Mouse (Mus musculus) heart, embryonic 11.5 days (tissue): ENCODE measurements around the gene Cds1. TPM values are rescaled to one million over a fixed set of nuclear protein-coding genes. Genes with fewer than 3 reads are reported as not detected.

Experiments used
- ATAC-seq: fragments of 200-750 bp; cut with Nextera tagmentation; replicated peaks from 2 replicates; pipeline ENCODE4 v1.8.0; 2017; ENCODE audit warnings: moderate library complexity; ENCODE audit not compliant: insufficient number of reproducible peaks, low FRiP score, low TSS enrichment
- H3K27ac ChIP-seq: fragments of 300-500 bp; sonication (generic); 2 replicates; pipeline ENCODE4 v1.5.1; 2014; ENCODE audit warnings: mild to moderate bottlenecking, low read depth, low read length
- H3K27me3 ChIP-seq: fragments of 300-500 bp; sonication (generic); 2 replicates; pipeline ENCODE4 v1.6.1; 2014; ENCODE audit warnings: mild to moderate bottlenecking, low read length, mixed read lengths; ENCODE audit not compliant: control insufficient read depth, insufficient read depth
- H3K36me3 ChIP-seq: fragments of 300-500 bp; sonication (generic); 2 replicates; pipeline ENCODE4 v1.6.1; 2014; ENCODE audit warnings: mild to moderate bottlenecking, low read length, moderate library complexity, mixed read lengths; ENCODE audit not compliant: control insufficient read depth, insufficient read depth
- H3K4me1 ChIP-seq: fragments of 300-500 bp; sonication (generic); 2 replicates; pipeline ENCODE4 v1.6.1; 2014; ENCODE audit warnings: low read length; ENCODE audit not compliant: control insufficient read depth, insufficient read depth
- H3K4me2 ChIP-seq: fragments of 300-500 bp; sonication (generic); 2 replicates; pipeline ENCODE4 v1.6.1; 2014; ENCODE audit warnings: mild to moderate bottlenecking, moderate library complexity
- H3K4me3 ChIP-seq: fragments of 300-500 bp; sonication (generic); 2 replicates; pipeline ENCODE4 v1.5.1; 2014; ENCODE audit warnings: low read depth, low read length
- H3K9ac ChIP-seq: fragments of 300-500 bp; sonication (generic); 2 replicates; pipeline ENCODE4 v1.6.1; 2014; ENCODE audit warnings: mild to moderate bottlenecking, low read depth, low read length, moderate library complexity
- H3K9me3 ChIP-seq: fragments of 300-500 bp; sonication (generic); replicated peaks from 2 replicates; pipeline ENCODE4 v1.6.1; 2016; ENCODE audit warnings: low read length; ENCODE audit not compliant: control insufficient read depth
- WGBS: fragments of 180-500 bp; shearing (Covaris S2); extraction: QIAGEN DNeasy Blood & Tissue Kit; methylation state at CpG from one replicate; pipeline ENCODE4 v1.1.7; 2014; ENCODE audit not compliant: insufficient replicate concordance; 5-methylcytosine and 5-hydroxymethylcytosine counted together
- polyA plus RNA-seq: library from polyadenylated mRNA; unstranded; fragments of >200 nt; fragmentation: Nextera tagmentation; extraction: Ambion mirVana; gene quantifications from 2 replicates; pipeline ENCODE4 v1.2.1, GENCODE M21; 2014

The Cds1 gene
- polyA plus RNA-seq, 1 experiment from 2014 or later, result 0.60 TPM

GRCm38 (mm10) chr5:101811296-101812169, 46.6 kb downstream of the Cds1 start:
- H3K27ac ChIP-seq, result no peak overlapping the region
- no peaks in the 10 kb centered on the region for H3K27me3 ChIP-seq
- WGBS, result 80% methylated on average over 6 of the region's 6 CpGs
- H3K9ac ChIP-seq, result no peak overlapping the region
- H3K4me1 ChIP-seq, result peaks cover 6% of the 10 kb centered on the region
- no peak overlapping the region for H3K4me3 ChIP-seq
- ATAC-seq, result no peak
- no peaks in the 10 kb centered on the region for H3K36me3 ChIP-seq
- H3K9me3 ChIP-seq, result no peaks in the 10 kb centered on the region
- no peak overlapping the region for H3K4me2 ChIP-seq

- H3K9ac ChIP-seq, result no peak overlapping the region
- no peaks in the 10 kb centered on the region for H3K36me3 ChIP-seq
- 0 out of 2 replicates have a peak, but pooled peaks cover 2% of the 10 kb centered on the region for H3K27me3 ChIP-seq
- ATAC-seq, result no peak
- 57% methylated on average over 7 of the region's 7 CpGs for WGBS
- H3K4me3 ChIP-seq, result no peak overlapping the region
- peaks cover 16% of the 10 kb centered on the region; the same call in 1 of the 2 replicates for H3K4me1 ChIP-seq
- H3K4me2 ChIP-seq, result no peak overlapping the region
- no peaks in the 10 kb centered on the region for H3K9me3 ChIP-seq
- no peak overlapping the region for H3K27ac ChIP-seq
Measured at GRCm38 (mm10) chr5:101816822-101817221, 51.9 kb downstream of the Cds1 start.

DNA sequence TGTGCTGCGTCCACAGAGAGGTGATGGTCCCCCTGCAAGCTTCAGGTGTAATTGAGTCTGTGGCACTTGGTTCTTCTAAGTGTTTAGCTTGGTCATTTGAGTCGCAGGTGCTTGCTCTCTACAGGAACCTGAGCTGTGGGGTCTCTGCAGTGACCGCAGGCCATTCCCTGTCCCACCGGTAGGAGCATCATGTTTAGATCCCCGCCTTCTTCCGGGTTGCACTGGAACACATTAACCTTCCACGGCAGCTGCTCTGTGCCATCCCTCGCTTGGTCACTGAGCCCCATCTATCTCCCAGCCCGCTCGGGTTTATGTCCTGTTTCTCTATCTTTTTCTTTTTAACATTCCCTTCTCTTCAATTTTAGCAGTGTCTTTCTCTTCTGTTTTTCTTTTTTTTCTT, 54.3 kb downstream of the Cds1 start:
- WGBS, result 57% methylated on average over 10 of the region's 10 CpGs
- no peak overlapping the region for H3K9ac ChIP-seq
- H3K27ac ChIP-seq, result no peak overlapping the region
- no peak overlapping the region for H3K4me2 ChIP-seq
- H3K27me3 ChIP-seq, result 0 out of 2 replicates have a peak, but pooled peaks cover 2% of the 10 kb centered on the region
- H3K4me1 ChIP-seq, result peaks cover 16% of the 10 kb centered on the region; the same call in 1 of the 2 replicates
- no peaks in the 10 kb centered on the region for H3K36me3 ChIP-seq
- no peak for ATAC-seq
- no peak overlapping the region for H3K4me3 ChIP-seq
- no peaks in the 10 kb centered on the region for H3K9me3 ChIP-seq

GRCm38 (mm10) chr5:101819844-101820243, 54.9 kb downstream of the Cds1 start:
- 22% methylated on average over 7 of the region's 7 CpGs for WGBS
- Histone ChIP-seq H3K27me3 (0 out of 2 replicates have a peak, but pooled peaks cover 2% of the 10 kb centered on the region), H3K9me3 (no peaks in the 10 kb centered on the region), H3K36me3 (no peaks in the 10 kb centered on the region), H3K4me2 (no peak overlapping the region), H3K4me1 (peaks cover 16% of the 10 kb centered on the region; the same call in 1 of the 2 replicates), H3K4me3 (no peak overlapping the region), H3K27ac (no peak overlapping the region), H3K9ac (no peak overlapping the region)
- ATAC-seq, result no peak

DNA sequence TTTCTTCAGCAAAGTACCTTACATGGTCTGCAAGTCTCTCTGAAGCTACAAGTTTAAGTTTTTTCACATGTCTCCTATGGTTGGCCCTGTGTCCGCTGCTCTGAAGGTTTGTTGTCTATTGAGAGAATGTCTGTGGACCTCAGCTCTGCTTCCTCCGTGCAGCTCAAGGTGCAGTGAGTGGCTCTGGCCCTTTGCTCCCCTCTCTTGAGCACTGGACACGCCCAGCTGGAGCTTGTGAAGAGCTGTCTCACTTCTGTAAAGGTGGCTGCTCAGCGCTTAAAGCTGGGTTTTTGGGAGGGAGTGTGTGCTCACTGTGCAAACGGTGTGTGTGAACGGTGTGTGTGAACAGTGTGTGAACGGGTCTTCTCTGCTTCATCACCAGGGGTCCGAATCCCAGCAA, 56.1 kb downstream of the Cds1 start:
- H3K4me3 ChIP-seq, result no peak overlapping the region
- no peaks in the 10 kb centered on the region for H3K9me3 ChIP-seq
- 0 out of 2 replicates have a peak, but pooled peaks cover 2% of the 10 kb centered on the region for H3K27me3 ChIP-seq
- H3K4me1 ChIP-seq, result peaks cover 22% of the 10 kb centered on the region
- H3K4me2 ChIP-seq, result no peak overlapping the region
- no peak overlapping the region for H3K9ac ChIP-seq
- H3K36me3 ChIP-seq, result no peaks in the 10 kb centered on the region
- ATAC-seq, result no peak
- no peak overlapping the region for H3K27ac ChIP-seq
- 72% methylated on average over 8 of the region's 8 CpGs for WGBS

DNA sequence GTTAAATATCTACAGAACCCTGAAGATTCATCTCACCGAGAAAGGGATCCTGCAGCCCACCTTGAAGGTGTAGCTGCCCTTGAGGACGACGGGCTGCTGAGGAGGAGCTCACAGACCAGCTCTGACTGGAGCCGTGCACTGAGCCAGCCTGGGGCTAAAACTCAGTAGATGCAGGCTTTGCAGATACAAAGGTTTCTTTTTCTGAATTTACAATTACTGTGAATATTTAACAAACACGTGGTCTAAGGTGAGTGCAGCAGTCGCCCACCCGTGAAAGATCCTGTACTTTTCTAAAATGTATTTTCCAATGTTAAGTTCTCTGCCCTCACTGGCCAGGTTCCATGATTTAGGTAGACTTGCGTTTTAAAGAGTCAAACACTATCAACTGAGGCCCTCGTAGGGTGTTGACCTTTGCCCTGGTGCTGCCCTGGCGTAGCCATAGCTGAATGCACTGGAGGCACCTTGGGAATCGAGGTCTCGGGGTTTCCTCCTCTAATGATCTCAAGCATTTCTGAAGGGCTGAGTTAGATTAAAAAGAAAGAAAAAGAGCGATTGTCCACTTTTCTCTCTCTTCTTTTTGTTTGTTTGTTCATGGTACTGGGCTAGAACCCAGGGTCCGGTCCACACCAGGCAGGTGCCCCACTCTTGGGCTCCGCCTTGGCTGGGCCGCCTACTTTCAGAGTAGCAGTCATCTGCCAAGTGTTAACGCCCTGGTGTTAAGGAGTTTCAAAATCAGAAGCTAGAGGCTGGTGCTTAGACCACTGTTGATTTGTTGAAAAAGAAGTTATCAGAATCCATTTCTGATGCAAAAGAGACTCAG, 56.8 kb downstream of the Cds1 start:
- no peak overlapping the region for H3K4me3 ChIP-seq
- H3K4me1 ChIP-seq, result peaks cover 24% of the 10 kb centered on the region
- H3K27ac ChIP-seq, result no peak overlapping the region
- no peaks in the 10 kb centered on the region for H3K36me3 ChIP-seq
- H3K9ac ChIP-seq, result no peak overlapping the region
- H3K27me3 ChIP-seq, result 0 out of 2 replicates have a peak, but pooled peaks cover 2% of the 10 kb centered on the region
- no peak overlapping the region for H3K4me2 ChIP-seq
- no peak for ATAC-seq
- 63% methylated on average over 17 of the region's 17 CpGs for WGBS
- no peaks in the 10 kb centered on the region for H3K9me3 ChIP-seq

DNA sequence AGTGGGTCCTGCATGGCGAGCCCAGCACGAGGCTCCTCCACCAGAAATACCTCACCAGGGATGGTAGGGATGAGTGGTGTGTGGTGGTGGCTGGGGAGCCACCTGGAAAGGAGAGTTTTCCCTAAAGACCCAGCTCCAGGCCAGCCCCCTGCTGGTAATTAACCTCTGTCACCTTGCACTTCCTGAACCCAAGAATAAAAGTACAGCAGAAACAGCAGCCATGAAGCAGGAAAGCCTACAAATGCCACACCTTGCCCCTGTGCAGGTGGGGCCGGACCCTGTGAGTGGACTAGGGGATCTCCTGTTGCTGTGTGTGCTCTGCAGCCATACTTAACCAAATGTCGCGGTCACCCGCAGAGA, 57.4 kb downstream of the Cds1 start:
- H3K4me2 ChIP-seq, result no peak overlapping the region
- WGBS, result 38% methylated on average over 6 of the region's 6 CpGs
- H3K27me3 ChIP-seq, result 0 out of 2 replicates have a peak, but pooled peaks cover 2% of the 10 kb centered on the region
- H3K9me3 ChIP-seq, result no peaks in the 10 kb centered on the region
- H3K27ac ChIP-seq, result no peak overlapping the region
- H3K4me3 ChIP-seq, result no peak overlapping the region
- no peaks in the 10 kb centered on the region for H3K36me3 ChIP-seq
- ATAC-seq, result no peak
- H3K9ac ChIP-seq, result no peak overlapping the region
- peaks cover 23% of the 10 kb centered on the region for H3K4me1 ChIP-seq

- no peak overlapping the region for H3K4me3 ChIP-seq
- H3K27ac ChIP-seq, result peak overlapping the region; percentile 51; the same call in 1 of the 2 replicates
- H3K9ac ChIP-seq, result no peak overlapping the region; the same call in 1 of the 2 replicates
- H3K36me3 ChIP-seq, result no peaks in the 10 kb centered on the region
- no peak for ATAC-seq
- peak overlapping the region; percentile 25; the same call in 1 of the 2 replicates for H3K4me2 ChIP-seq
- 20% methylated on average over 13 of the region's 13 CpGs for WGBS
- H3K4me1 ChIP-seq, result peaks cover 20% of the 10 kb centered on the region
- no peaks in the 10 kb centered on the region for H3K9me3 ChIP-seq
- H3K27me3 ChIP-seq, result 0 out of 2 replicates have a peak, but pooled peaks cover 2% of the 10 kb centered on the region
Measured at GRCm38 (mm10) chr5:101825111-101825911, 60.4 kb downstream of the Cds1 start.
